ENCODE assay signal across 8 mouse cellular contexts in genomic region chr11:60536180-60536858, GRCm38 (mm10). TPM values are rescaled to one million over a fixed set of nuclear protein-coding genes. Genes with fewer than 3 reads are reported as not detected.
DNase-seq lines count a peak whose midpoint lies in the region; ATAC-seq and TF ChIP-seq lines count a peak whose summit lies in the region.

Alkbh5 (plus strand) TSS chr11:60536381.

- 22% methylated on average over 9 of the region's 9 CpGs for WGBS in embryonic facial prominence, embryonic 12.5 days
- 18% methylated on average over 9 of the region's 9 CpGs for WGBS in intestine, postnatal 0 days
- 22% methylated on average over 9 of the region's 9 CpGs for WGBS in limb, embryonic 12.5 days
- 18% methylated on average over 9 of the region's 9 CpGs for WGBS in midbrain, embryonic 12.5 days

- no peaks in the 10 kb centered on the region for H3K9me3 ChIP-seq in embryonic facial prominence, embryonic 12.5 days
- H3K9me3 ChIP-seq in intestine, postnatal 0 days (ENCODE audit: control insufficient read depth): no peaks in the 10 kb centered on the region
- no peaks in the 10 kb centered on the region for H3K9me3 ChIP-seq in limb, embryonic 12.5 days
- H3K9me3 ChIP-seq in midbrain, embryonic 12.5 days: no peaks in the 10 kb centered on the region

- peak within 1 kb of the TSS; percentile 96 for H3K4me2 ChIP-seq in embryonic facial prominence, embryonic 12.5 days (replicated peaks)
- H3K4me2 ChIP-seq in intestine, postnatal 0 days (replicated peaks; ENCODE audit: low read depth): peak within 1 kb of the TSS; percentile 91
- peak within 1 kb of the TSS; percentile 96 for H3K4me2 ChIP-seq in limb, embryonic 12.5 days
- peak within 1 kb of the TSS; percentile 97 for H3K4me2 ChIP-seq in midbrain, embryonic 12.5 days (replicated peaks)

- no peaks in the 10 kb centered on the region for H3K27me3 ChIP-seq in embryonic facial prominence, embryonic 12.5 days
- no peaks in the 10 kb centered on the region for H3K27me3 ChIP-seq in intestine, postnatal 0 days (replicated peaks; ENCODE audit: control insufficient read depth, insufficient read depth, low read length)
- no peaks in the 10 kb centered on the region for H3K27me3 ChIP-seq in limb, embryonic 12.5 days
- no peaks in the 10 kb centered on the region for H3K27me3 ChIP-seq in midbrain, embryonic 12.5 days

- no peak for ATAC-seq in CD4-positive, CD25-positive, alpha-beta regulatory T cell, adult 4 months
- no peak for ATAC-seq in embryonic facial prominence, embryonic 12.5 days (ENCODE audit: insufficient number of reproducible peaks, insufficient read depth, low FRiP score, low TSS enrichment)
- no peak for ATAC-seq in granulocyte monocyte progenitor cell, adult 5-6 weeks (replicated peaks; ENCODE audit: poor library complexity, severe bottlenecking)
- no peak for ATAC-seq in intestine, postnatal 0 days
- ATAC-seq in limb, embryonic 12.5 days (ENCODE audit: insufficient number of reproducible peaks, insufficient read depth, low FRiP score, low TSS enrichment, low read depth): no peak
- ATAC-seq in midbrain, embryonic 12.5 days (ENCODE audit: low FRiP score, low read depth): 0 out of 2 replicates have a peak, but pooled peaks have one; percentile 18

- DNase-seq in adrenal gland, adult 8-10 months: no peak
- peak; percentile 25 for DNase-seq in testis, postnatal 14 days (ENCODE audit: low spot score)

- H3K4me3 ChIP-seq in embryonic facial prominence, embryonic 12.5 days: peak within 1 kb of the TSS; percentile 98
- peak within 1 kb of the TSS; percentile 95 for H3K4me3 ChIP-seq in intestine, postnatal 0 days (ENCODE audit: low read depth, low read length)
- peak within 1 kb of the TSS; percentile 98 for H3K4me3 ChIP-seq in limb, embryonic 12.5 days (replicated peaks)
- peak within 1 kb of the TSS; percentile 95 for H3K4me3 ChIP-seq in midbrain, embryonic 12.5 days

- H3K36me3 ChIP-seq in embryonic facial prominence, embryonic 12.5 days: no peaks in the 10 kb centered on the region
- H3K36me3 ChIP-seq in intestine, postnatal 0 days (ENCODE audit: control insufficient read depth, insufficient read depth): no peaks in the 10 kb centered on the region
- peaks cover 6% of the 10 kb centered on the region; the same call in 1 of the 2 replicates for H3K36me3 ChIP-seq in limb, embryonic 12.5 days
- H3K36me3 ChIP-seq in midbrain, embryonic 12.5 days: no peaks in the 10 kb centered on the region

- H3K9ac ChIP-seq in embryonic facial prominence, embryonic 12.5 days: peak within 1 kb of the TSS; percentile 94
- peak within 1 kb of the TSS; percentile 95 for H3K9ac ChIP-seq in intestine, postnatal 0 days (ENCODE audit: low read depth, low read length)
- H3K9ac ChIP-seq in limb, embryonic 12.5 days (replicated peaks): peak within 1 kb of the TSS; percentile 95
- H3K9ac ChIP-seq in midbrain, embryonic 12.5 days (replicated peaks): peak within 1 kb of the TSS; percentile 94

- no peak for TF ChIP-seq CTCF in intestine, postnatal 0 days (IDR thresholded peaks at IDR 0.05; ENCODE audit: low read depth)

- peak within 1 kb of the TSS; percentile 100 for H3K27ac ChIP-seq in embryonic facial prominence, embryonic 12.5 days
- H3K27ac ChIP-seq in intestine, postnatal 0 days (ENCODE audit: low read depth, low read length): peak within 1 kb of the TSS; percentile 98
- peak within 1 kb of the TSS; percentile 99 for H3K27ac ChIP-seq in limb, embryonic 12.5 days
- peak within 1 kb of the TSS; percentile 100 for H3K27ac ChIP-seq in midbrain, embryonic 12.5 days (replicated peaks)

- peaks cover 21% of the 10 kb centered on the region for H3K4me1 ChIP-seq in embryonic facial prominence, embryonic 12.5 days
- no peaks in the 10 kb centered on the region; the same call in 1 of the 2 replicates for H3K4me1 ChIP-seq in intestine, postnatal 0 days (replicated peaks; ENCODE audit: control insufficient read depth, insufficient read depth, low read length)
- H3K4me1 ChIP-seq in limb, embryonic 12.5 days (replicated peaks): peaks cover 24% of the 10 kb centered on the region
- H3K4me1 ChIP-seq in midbrain, embryonic 12.5 days: peaks cover 30% of the 10 kb centered on the region

RNA-seq across cellular contexts. Expression of gene Alkbh5, which starts in this region (rescaled TPM):
- polyA plus RNA-seq in CD4-positive, CD25-positive, alpha-beta regulatory T cell, adult 4 months (2017; shearing (Covaris generic)): 10 to 100 TPM; 22.1 to 38.0 TPM
- total RNA-seq in adrenal gland, adult 8-10 months (2022): 100 to 1,000 TPM; 111 to 122 (median 113) TPM
- 36.1 and 37.8 TPM in 2 replicates for polyA plus RNA-seq in embryonic facial prominence, embryonic 12.5 days (2016; fragmentation: Nextera tagmentation; extraction: Ambion mirVana)
- total RNA-seq in granulocyte monocyte progenitor cell, adult 5-6 weeks (2014; fragmentation: Nextera tagmentation): 24.3 and 27.9 TPM in 2 replicates
- total RNA-seq in granulocyte monocyte progenitor cell, adult 5-6 weeks (2017): 24.9 and 31.7 TPM in 2 replicates
- 37.3 and 41.7 TPM in 2 replicates for polyA plus RNA-seq in intestine, postnatal 0 days (2015; fragmentation: Nextera tagmentation; extraction: Ambion mirVana)
- 31.8 and 40.2 TPM in 2 replicates for polyA plus RNA-seq in limb, embryonic 12.5 days (2016; fragmentation: Nextera tagmentation; extraction: Ambion mirVana)
- polyA plus RNA-seq in midbrain, embryonic 12.5 days (2016; fragmentation: Nextera tagmentation; extraction: Ambion mirVana): 33.8 and 40.1 TPM in 2 replicates
